Mouse (Mus musculus) small intestine, adult 2 months (tissue): ENCODE data around the gene Olfr116.

Experiments
- CTCF ChIP-seq: fragments of 200-500 bp; IDR thresholded peaks from 2 replicates; pipeline ENCODE4 v1.5.1; 2012; ENCODE audit warnings: low read depth, mild to moderate bottlenecking, control low read depth, inconsistent platforms, low read length, moderate library complexity, mixed read lengths; ENCODE audit not compliant: insufficient replicate concordance, insufficient read length; ENCODE audit errors: extremely low read depth
- POLR2A ChIP-seq: fragments of 200-500 bp; IDR thresholded peaks from 2 replicates; pipeline ENCODE4 v1.6.1; 2012; ENCODE audit warnings: low read depth, mild to moderate bottlenecking, control low read depth, inconsistent platforms, low read length, moderate library complexity

DNA sequence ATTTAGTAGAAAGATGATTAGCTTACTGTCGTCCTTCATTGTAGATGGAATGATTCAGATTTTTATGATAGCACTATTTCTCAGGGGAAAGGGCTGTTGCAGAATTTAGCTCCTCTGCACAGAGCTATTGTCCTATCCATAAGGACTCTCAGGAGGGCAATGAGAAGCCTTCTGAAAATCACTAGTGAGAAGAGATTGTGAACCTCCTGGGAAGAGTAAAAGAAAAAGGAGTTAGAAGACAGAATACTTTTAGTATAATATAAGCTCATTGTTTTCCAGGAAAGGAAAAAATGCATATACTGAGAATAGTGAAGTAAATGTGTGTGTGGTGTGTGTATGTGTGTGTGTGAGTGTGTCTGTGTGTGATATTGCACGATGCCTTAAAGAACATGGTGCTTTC lies 39.7 kb upstream of the Olfr116 start, which contains the start of gene Olfr118:
- no peak for TF ChIP-seq POLR2A
- TF ChIP-seq CTCF, result no peak
